7 mouse cellular contexts compared by ENCODE assay signal in the genomic region with DNA sequence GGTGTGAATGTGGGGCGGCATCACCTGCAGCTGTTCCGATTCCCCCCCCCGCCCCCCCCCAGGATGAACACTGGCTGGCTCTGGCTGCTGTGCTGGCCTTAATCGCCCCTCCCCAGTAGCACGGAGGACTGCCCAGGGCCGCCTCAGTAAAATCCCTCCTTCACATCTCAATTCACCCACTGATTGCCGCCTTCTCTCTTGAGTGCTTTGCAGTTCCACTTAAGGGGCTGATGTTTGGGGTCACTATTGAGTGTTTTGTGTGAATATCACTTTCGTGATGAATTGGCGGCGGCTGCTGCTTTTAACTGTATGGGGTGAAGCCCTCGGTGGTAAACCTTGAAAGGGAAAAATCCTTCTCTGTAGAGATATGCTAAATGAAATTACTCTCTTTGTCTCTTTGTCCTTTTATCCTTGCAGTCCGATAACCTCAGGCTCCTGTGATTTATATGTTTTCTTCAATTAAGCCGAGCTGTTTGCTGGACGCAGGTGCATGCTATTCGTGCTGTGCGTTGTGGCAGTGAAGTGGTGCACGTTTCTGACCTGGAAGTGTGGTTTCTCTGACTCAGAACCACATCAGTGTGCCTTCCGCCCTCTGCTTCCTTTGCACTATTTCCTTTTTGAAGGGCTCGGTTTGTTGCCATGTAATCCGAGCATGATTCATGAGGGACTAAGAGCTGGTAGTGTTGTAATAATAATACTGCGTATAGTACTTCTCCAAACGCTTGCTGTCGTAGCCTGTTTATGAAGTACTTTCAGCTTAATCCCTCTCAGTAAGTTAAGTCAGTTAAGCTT. TPM values are rescaled to one million over a fixed set of nuclear protein-coding genes. Genes with fewer than 3 reads are reported as not detected.
DNase-seq lines count a peak whose midpoint lies in the region; ATAC-seq lines count a peak whose summit lies in the region.

No protein-coding gene starts in this region.

- peaks cover 16% of the 10 kb centered on the region; the same call in 1 of the 2 replicates for H3K36me3 ChIP-seq in embryonic facial prominence, embryonic 12.5 days
- H3K36me3 ChIP-seq in midbrain, embryonic 11.5 days (ENCODE audit: control insufficient read depth, insufficient read depth, low read length), result peaks cover 8% of the 10 kb centered on the region; the same call in 1 of the 2 replicates

- no peak overlapping the region for H3K9ac ChIP-seq in embryonic facial prominence, embryonic 12.5 days
- H3K9ac ChIP-seq in midbrain, embryonic 11.5 days (ENCODE audit: low read length), result no peak overlapping the region

- H3K4me3 ChIP-seq in embryonic facial prominence, embryonic 12.5 days, result no peak overlapping the region
- no peak overlapping the region for H3K4me3 ChIP-seq in midbrain, embryonic 11.5 days (ENCODE audit: low read depth, low read length)

- ATAC-seq in embryonic facial prominence, embryonic 12.5 days (ENCODE audit: insufficient number of reproducible peaks, insufficient read depth, low FRiP score, low TSS enrichment), result no peak
- ATAC-seq in midbrain, embryonic 11.5 days (ENCODE audit: low FRiP score), result 0 out of 2 replicates have a peak, but pooled peaks have one; percentile 16

- no peaks in the 10 kb centered on the region for H3K27me3 ChIP-seq in embryonic facial prominence, embryonic 12.5 days
- no peaks in the 10 kb centered on the region for H3K27me3 ChIP-seq in midbrain, embryonic 11.5 days (ENCODE audit: control insufficient read depth, insufficient read depth, low read length)

- no peaks in the 10 kb centered on the region for H3K9me3 ChIP-seq in embryonic facial prominence, embryonic 12.5 days
- no peaks in the 10 kb centered on the region for H3K9me3 ChIP-seq in midbrain, embryonic 11.5 days (ENCODE audit: control insufficient read depth, low read length)

- peak; percentile 33 to 39 for DNase-seq in adrenal gland, adult 18-20 months (ENCODE audit: low spot score in 2 of 2)
- DNase-seq in heart, postnatal 10 days, result peak; percentile 46 to 50
- DNase-seq in kidney, postnatal 36 days, result peak; percentile 47 to 48
- no peak for DNase-seq in midbrain, embryonic 11.5 days (ENCODE audit: low spot score, missing footprints)
- DNase-seq in thymus, adult 18-20 months, result peak; percentile 45 to 69
- DNase-seq in left cerebral cortex, postnatal 4 days, result no peak

- 51% methylated on average over 23 of the region's 23 CpGs for WGBS in embryonic facial prominence, embryonic 12.5 days
- WGBS in midbrain, embryonic 11.5 days, result 35% methylated on average over 23 of the region's 23 CpGs

- H3K4me1 ChIP-seq in embryonic facial prominence, embryonic 12.5 days, result peaks cover 14% of the 10 kb centered on the region; the same call in 1 of the 2 replicates
- H3K4me1 ChIP-seq in midbrain, embryonic 11.5 days (ENCODE audit: control insufficient read depth, insufficient read depth, low read length), result peaks cover 11% of the 10 kb centered on the region

- 0 out of 2 replicates have a peak overlapping the region, but pooled peaks have one; percentile 46 for H3K27ac ChIP-seq in embryonic facial prominence, embryonic 12.5 days
- no peak overlapping the region for H3K27ac ChIP-seq in midbrain, embryonic 11.5 days (ENCODE audit: low read depth, low read length)

- no peak overlapping the region for H3K4me2 ChIP-seq in embryonic facial prominence, embryonic 12.5 days (replicated peaks)
- H3K4me2 ChIP-seq in midbrain, embryonic 11.5 days, result no peak overlapping the region

- intact Hi-C loops in heart, postnatal 10 days (cut with DNase I), result loop anchor here (2.0 to 5.0 kb wide), 2 partner anchors 37 to 46 kb away; a partner anchor contains a TSS
- intact Hi-C loops in left cerebral cortex, postnatal 4 days (cut with DNase I), result no loop called here

RNA-seq across cellular contexts. Expression of a gene that starts 46.6 kb away (rescaled TPM):
- total RNA-seq in adrenal gland, adult 18-20 months (2021), result 10 to 100 TPM; 31.5 to 37.5 TPM
- polyA plus RNA-seq in embryonic facial prominence, embryonic 12.5 days (2016; fragmentation: Nextera tagmentation; extraction: Ambion mirVana), result 73.0 and 75.2 TPM in 2 replicates
- 10 to 100 TPM; 32.9 to 36.3 TPM for total RNA-seq in heart, postnatal 10 days (2021)
- polyA plus RNA-seq in midbrain, embryonic 11.5 days (2014; fragmentation: Nextera tagmentation; extraction: Ambion mirVana), result 65.9 and 70.1 TPM in 2 replicates
- total RNA-seq in left cerebral cortex, postnatal 4 days (2021), result 10 to 100 TPM; 81.6 to 83.9 TPM

RNA-seq across cellular contexts. Expression of a gene that starts 47.2 kb away (rescaled TPM):
- total RNA-seq in adrenal gland, adult 18-20 months (2021), result 10 to 100 TPM; 31.0 to 37.7 TPM
- 11.0 and 12.0 TPM in 2 replicates for polyA plus RNA-seq in embryonic facial prominence, embryonic 12.5 days (2016; fragmentation: Nextera tagmentation; extraction: Ambion mirVana)
- total RNA-seq in heart, postnatal 10 days (2021), result 10 to 100 TPM; 44.6 to 53.4 TPM
- 4.4 and 4.9 TPM in 2 replicates for polyA plus RNA-seq in midbrain, embryonic 11.5 days (2014; fragmentation: Nextera tagmentation; extraction: Ambion mirVana)
- 10 to 100 TPM; 17.7 to 18.6 TPM for total RNA-seq in left cerebral cortex, postnatal 4 days (2021)

Comparison
In these comparisons a context has a peak if more than half of its experiments do, and no peak if none do; other contexts are left out.
1. DNase-seq: peak in adrenal gland, adult 18-20 months (2 of 2), heart, postnatal 10 days (2 of 2), kidney, postnatal 36 days (2 of 2) and thymus, adult 18-20 months (2 of 2); none in midbrain, embryonic 11.5 days (single experiment) and left cerebral cortex, postnatal 4 days (single experiment).